Mouse (Mus musculus): ENCODE measurements at regions not wholly inside any gene's neighbourhood (a gene's known extent, or its start where the extent isn't known, plus 50 kb on each side); places are given as distances from the start of the nearest gene placed in this dataset.

DNA sequence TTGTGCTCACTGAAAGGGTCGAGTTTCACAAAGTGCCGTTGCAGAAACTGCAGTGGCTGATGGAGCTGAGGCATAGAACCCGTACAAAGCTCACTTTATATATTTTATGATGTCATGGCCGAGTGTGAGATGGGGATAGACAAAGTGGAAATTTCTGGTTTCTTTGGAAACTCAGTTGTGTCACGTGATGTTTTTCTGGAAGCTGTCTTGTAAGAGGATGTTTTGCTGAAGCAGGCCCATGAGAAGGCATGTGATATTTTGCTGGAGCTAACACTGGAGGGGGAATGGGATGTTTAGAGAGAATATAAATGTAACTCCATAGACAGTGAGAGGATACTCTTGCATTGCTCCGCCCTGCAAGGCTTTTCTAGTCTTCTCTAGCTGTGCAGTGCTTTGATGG lies 311.7 kb downstream of the Tmem132b start:
- no peak for ATAC-seq
- TF ChIP-seq CTCF (IDR thresholded peaks at IDR 0.05) (no peak), EP300 (IDR thresholded peaks at IDR 0.05) (no peak)

GRCm38 (mm10) chr5:125849722-125850121 lies 318.1 kb downstream of the Tmem132b start:
- Histone ChIP-seq H3K36me3 (ENCODE audit: insufficient read depth, low read length) (no peaks in the 10 kb centered on the region), H3K4me2 (replicated peaks; ENCODE audit: low read depth, low read length) (no peak overlapping the region), H3K9me3 (ENCODE audit: low read length) (peaks cover 4% of the 10 kb centered on the region; the same call in 1 of the 2 replicates), H3K27ac (ENCODE audit: low read length) (no peak overlapping the region), H3K27me3 (replicated peaks; ENCODE audit: insufficient read depth, low read length) (no peaks in the 10 kb centered on the region), H3K9ac (replicated peaks; ENCODE audit: low read depth) (no peak overlapping the region), H3K4me3 (ENCODE audit: low read depth, low read length) (no peak overlapping the region), H3K4me1 (ENCODE audit: insufficient read depth, low read depth, low read length) (no peaks in the 10 kb centered on the region)
- DNase-seq (ENCODE audit: low spot score) = no peak
- TF ChIP-seq CTCF (IDR thresholded peaks at IDR 0.05) (no peak), EP300 (IDR thresholded peaks at IDR 0.05) (no peak)
- ATAC-seq = no peak
- 77% methylated on average over 7 of the region's 7 CpGs for WGBS

More for the DNA sequence above, 311.7 kb downstream of the Tmem132b start:
- WGBS = 59% methylated on average over 6 of the region's 6 CpGs
- Histone ChIP-seq H3K9me3 (ENCODE audit: low read length) (peaks cover 4% of the 10 kb centered on the region; the same call in 1 of the 2 replicates), H3K9ac (replicated peaks; ENCODE audit: low read depth) (no peak overlapping the region), H3K4me3 (ENCODE audit: low read depth, low read length) (no peak overlapping the region), H3K4me2 (replicated peaks; ENCODE audit: low read depth, low read length) (no peak overlapping the region), H3K36me3 (ENCODE audit: insufficient read depth, low read length) (no peaks in the 10 kb centered on the region), H3K27ac (ENCODE audit: low read length) (no peak overlapping the region), H3K4me1 (ENCODE audit: insufficient read depth, low read depth, low read length) (no peaks in the 10 kb centered on the region), H3K27me3 (replicated peaks; ENCODE audit: insufficient read depth, low read length) (no peaks in the 10 kb centered on the region)
- no peak for DNase-seq (ENCODE audit: low spot score)

- no peak for DNase-seq (ENCODE audit: low spot score)
- H3K36me3 ChIP-seq (ENCODE audit: insufficient read depth, low read length) = no peaks in the 10 kb centered on the region
- no peak overlapping the region for H3K9ac ChIP-seq (replicated peaks; ENCODE audit: low read depth)
- 80% methylated on average over 9 of the region's 9 CpGs for WGBS
- H3K4me2 ChIP-seq (replicated peaks; ENCODE audit: low read depth, low read length) = no peak overlapping the region
- no peak overlapping the region for H3K27ac ChIP-seq (ENCODE audit: low read length)
- no peak for ATAC-seq
- no peaks in the 10 kb centered on the region for H3K9me3 ChIP-seq (ENCODE audit: low read length)
- no peaks in the 10 kb centered on the region for H3K27me3 ChIP-seq (replicated peaks; ENCODE audit: insufficient read depth, low read length)
- no peaks in the 10 kb centered on the region for H3K4me1 ChIP-seq (ENCODE audit: insufficient read depth, low read depth, low read length)
- no peak overlapping the region for H3K4me3 ChIP-seq (ENCODE audit: low read depth, low read length)
- TF ChIP-seq EP300 (IDR thresholded peaks at IDR 0.05) = no peak
- no peak for TF ChIP-seq CTCF (IDR thresholded peaks at IDR 0.05)
Measured at GRCm38 (mm10) chr5:125876296-125876695, 344.7 kb downstream of the Tmem132b start.

DNA sequence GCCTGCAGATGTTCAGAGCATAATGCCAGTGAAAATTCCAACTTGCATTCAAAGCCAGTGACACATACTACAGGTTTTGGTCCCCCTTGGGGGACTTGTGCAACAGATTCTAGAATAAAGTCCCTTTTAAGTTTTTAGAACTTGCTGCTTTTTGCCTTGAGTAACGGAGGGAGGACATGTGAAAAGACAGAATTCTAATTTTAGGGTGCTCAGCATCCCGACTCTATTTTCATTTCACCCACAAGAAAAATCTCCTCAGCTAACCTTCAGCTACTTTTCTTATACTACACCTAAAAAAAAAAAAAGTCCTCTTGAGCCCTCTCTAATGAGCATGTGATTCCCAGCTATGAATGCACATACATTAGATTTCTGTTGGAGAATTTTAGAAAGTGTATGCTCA lies 357.3 kb downstream of the Tmem132b start:
- TF ChIP-seq CTCF (IDR thresholded peaks at IDR 0.05) (no peak), EP300 (IDR thresholded peaks at IDR 0.05) (no peak)
- Histone ChIP-seq H3K4me1 (ENCODE audit: insufficient read depth, low read depth, low read length) (no peaks in the 10 kb centered on the region), H3K4me2 (replicated peaks; ENCODE audit: low read depth, low read length) (no peak overlapping the region), H3K9ac (replicated peaks; ENCODE audit: low read depth) (no peak overlapping the region), H3K9me3 (ENCODE audit: low read length) (no peaks in the 10 kb centered on the region), H3K4me3 (ENCODE audit: low read depth, low read length) (no peak overlapping the region), H3K27ac (ENCODE audit: low read length) (no peak overlapping the region), H3K27me3 (replicated peaks; ENCODE audit: insufficient read depth, low read length) (no peaks in the 10 kb centered on the region), H3K36me3 (ENCODE audit: insufficient read depth, low read length) (no peaks in the 10 kb centered on the region)
- WGBS = 72% methylated on average over 2 of the region's 2 CpGs
- DNase-seq (ENCODE audit: low spot score) (no peak), ATAC-seq (no peak)

DNA sequence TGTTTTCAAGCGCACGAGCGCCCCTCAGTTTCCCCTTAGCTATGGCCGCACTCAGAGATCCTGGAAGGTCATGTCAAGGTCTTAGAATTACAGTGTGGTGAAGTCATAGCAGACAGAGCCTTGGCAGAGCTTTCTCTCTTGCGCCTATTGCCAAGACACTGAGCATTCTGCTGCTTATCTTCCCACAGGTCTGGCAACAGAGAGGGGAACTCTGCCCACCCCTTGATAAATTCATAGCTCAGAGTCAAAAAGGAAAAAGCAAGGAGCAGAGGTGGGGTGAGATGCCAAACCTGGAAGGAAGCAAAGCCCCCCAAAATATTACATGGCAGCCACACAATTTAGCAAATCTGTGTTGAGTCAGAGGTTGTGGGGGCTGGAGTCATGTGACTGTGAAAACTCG lies 362.3 kb downstream of the Tmem132b start:
- no peaks in the 10 kb centered on the region for H3K4me1 ChIP-seq (ENCODE audit: insufficient read depth, low read depth, low read length)
- no peaks in the 10 kb centered on the region for H3K36me3 ChIP-seq (ENCODE audit: insufficient read depth, low read length)
- TF ChIP-seq CTCF (IDR thresholded peaks at IDR 0.05) (no peak), EP300 (IDR thresholded peaks at IDR 0.05) (no peak)
- H3K9ac ChIP-seq (replicated peaks; ENCODE audit: low read depth) = no peak overlapping the region
- H3K9me3 ChIP-seq (ENCODE audit: low read length) = no peaks in the 10 kb centered on the region
- H3K4me3 ChIP-seq (ENCODE audit: low read depth, low read length) = no peak overlapping the region
- no peak overlapping the region for H3K27ac ChIP-seq (ENCODE audit: low read length)
- no peak for ATAC-seq
- H3K27me3 ChIP-seq (replicated peaks; ENCODE audit: insufficient read depth, low read length) = no peaks in the 10 kb centered on the region
- H3K4me2 ChIP-seq (replicated peaks; ENCODE audit: low read depth, low read length) = no peak overlapping the region
- WGBS = 81% methylated on average over 6 of the region's 6 CpGs
- no peak for DNase-seq (ENCODE audit: low spot score)

GRCm38 (mm10) chr5:125902038-125902437 lies 370.5 kb downstream of the Tmem132b start:
- Histone ChIP-seq H3K27ac (ENCODE audit: low read length) (no peak overlapping the region), H3K36me3 (ENCODE audit: insufficient read depth, low read length) (no peaks in the 10 kb centered on the region), H3K4me1 (ENCODE audit: insufficient read depth, low read depth, low read length) (no peaks in the 10 kb centered on the region), H3K4me3 (ENCODE audit: low read depth, low read length) (no peak overlapping the region), H3K9me3 (ENCODE audit: low read length) (no peaks in the 10 kb centered on the region), H3K27me3 (replicated peaks; ENCODE audit: insufficient read depth, low read length) (no peaks in the 10 kb centered on the region), H3K4me2 (replicated peaks; ENCODE audit: low read depth, low read length) (no peak overlapping the region), H3K9ac (replicated peaks; ENCODE audit: low read depth) (no peak overlapping the region)
- DNase-seq (ENCODE audit: low spot score) (no peak), ATAC-seq (no peak)
- WGBS = 77% methylated on average over 4 of the region's 4 CpGs
- TF ChIP-seq CTCF (IDR thresholded peaks at IDR 0.05) (no peak), EP300 (IDR thresholded peaks at IDR 0.05) (no peak)

GRCm38 (mm10) chr5:125904426-125904825 lies 372.9 kb downstream of the Tmem132b start:
- Histone ChIP-seq H3K36me3 (ENCODE audit: insufficient read depth, low read length) (no peaks in the 10 kb centered on the region), H3K27me3 (replicated peaks; ENCODE audit: insufficient read depth, low read length) (no peaks in the 10 kb centered on the region), H3K9me3 (ENCODE audit: low read length) (no peaks in the 10 kb centered on the region; the same call in 1 of the 2 replicates), H3K4me3 (ENCODE audit: low read depth, low read length) (no peak overlapping the region), H3K4me2 (replicated peaks; ENCODE audit: low read depth, low read length) (no peak overlapping the region), H3K4me1 (ENCODE audit: insufficient read depth, low read depth, low read length) (no peaks in the 10 kb centered on the region), H3K27ac (ENCODE audit: low read length) (no peak overlapping the region), H3K9ac (replicated peaks; ENCODE audit: low read depth) (no peak overlapping the region)
- TF ChIP-seq CTCF (IDR thresholded peaks at IDR 0.05) (no peak), EP300 (IDR thresholded peaks at IDR 0.05) (no peak)
- WGBS = 74% methylated on average over 5 of the region's 5 CpGs
- no peak for ATAC-seq
- DNase-seq (ENCODE audit: low spot score) = no peak
